11 mouse cellular contexts compared by ENCODE assay signal in the genomic region with DNA sequence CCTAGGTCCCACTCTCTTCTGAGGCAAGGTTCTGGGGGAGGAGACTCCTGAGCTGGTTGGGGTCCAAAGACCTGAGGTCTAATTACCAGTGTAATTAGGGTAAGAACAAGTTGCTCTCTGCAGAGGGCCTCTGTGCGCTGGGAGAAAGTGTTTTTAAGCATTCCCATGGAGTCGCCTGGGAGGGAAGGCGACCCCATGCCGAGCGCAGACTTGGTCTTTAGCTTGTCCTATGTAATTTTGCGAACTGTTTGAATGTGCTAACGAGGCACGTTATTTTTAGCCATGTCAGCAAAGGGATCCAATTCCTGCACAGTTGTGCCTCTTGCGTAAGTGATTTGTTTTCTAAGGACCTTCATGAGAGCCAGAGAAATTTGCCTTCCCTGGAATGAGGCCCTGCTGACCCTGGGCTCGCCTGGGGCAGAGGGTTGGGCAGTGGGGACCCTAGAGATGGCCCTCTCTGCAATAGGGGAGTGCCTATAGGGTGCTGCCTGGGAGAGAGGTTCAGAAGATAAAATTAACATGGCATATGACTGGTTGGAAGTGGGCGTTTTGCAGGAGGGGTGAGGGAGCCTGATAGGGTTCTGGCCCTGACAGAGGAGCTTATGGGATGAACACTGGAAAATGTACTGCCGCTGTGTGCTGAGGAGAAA. TPM values are rescaled to one million over a fixed set of nuclear protein-coding genes. Genes with fewer than 3 reads are reported as not detected.
DNase-seq lines count a peak whose midpoint lies in the region; ATAC-seq and TF ChIP-seq lines count a peak whose summit lies in the region.
"Had no signal": no experiment of that assay in that cellular context is flagged by ENCODE, and none has a peak within 500 bp of the region (broad histone marks: within the 10 kb centered on the region; RNA-seq: fewer than 3 reads in every experiment).

A gene (plus strand): TSS at position 157 of the 650 bp plus-strand sequence.

- no peaks in the 10 kb centered on the region for H3K9me3 ChIP-seq in kidney, postnatal 0 days (replicated peaks; ENCODE audit: low read length)
- H3K9me3 ChIP-seq in limb, embryonic 10.5 days (replicated peaks), result no peaks in the 10 kb centered on the region
- H3K9me3 ChIP-seq: midbrain, embryonic 12.5 days had no signal

- TF ChIP-seq POLR2A in brain, embryonic 14.5 days (IDR thresholded peaks at IDR 0.05; ENCODE audit: borderline replicate concordance, extremely low read depth, insufficient read depth, insufficient read length, poor library complexity, severe bottlenecking), result no peak

- H3K4me2 ChIP-seq in kidney, postnatal 0 days (ENCODE audit: low read length), result peak within 1 kb of the TSS; percentile 19; the same call in 1 of the 2 replicates
- H3K4me2 ChIP-seq: midbrain, embryonic 12.5 days had no signal

- 53% methylated on average over 12 of the region's 12 CpGs for WGBS in kidney, postnatal 0 days
- 27% methylated on average over 12 of the region's 12 CpGs for WGBS in limb, embryonic 10.5 days

- no peak within 1 kb of the TSS for H3K4me3 ChIP-seq in kidney, postnatal 0 days (replicated peaks; ENCODE audit: low read depth, low read length)
- H3K4me3 ChIP-seq in limb, embryonic 10.5 days, result no peak within 1 kb of the TSS
- H3K4me3 ChIP-seq: midbrain, embryonic 12.5 days had no signal

- no peak within 1 kb of the TSS for H3K9ac ChIP-seq in kidney, postnatal 0 days (ENCODE audit: low read depth, low read length)
- H3K9ac ChIP-seq: midbrain, embryonic 12.5 days had no signal

- no peak for ATAC-seq in kidney, postnatal 0 days (replicated peaks; ENCODE audit: low FRiP score, low read depth)

- DNase-seq in embryo, embryonic 11 days, result peak; percentile 23
- no peak for DNase-seq in embryo, embryonic 10.5 days (ENCODE audit: low spot score)
- no peak for DNase-seq in kidney, postnatal 0 days (ENCODE audit: low spot score)
- no peak for DNase-seq in kidney, postnatal 10 days
- peak; percentile 91 for DNase-seq in brain, embryonic 14.5 days (ENCODE audit: low read depth)
- DNase-seq in limb, embryonic 10.5 days (ENCODE audit: low spot score), result peak; percentile 40
- DNase-seq in ovary, postnatal 36 days (ENCODE audit: low spot score), result no peak
- DNase-seq in urinary bladder, adult 18-20 months (ENCODE audit: low spot score in 2 of 2), result no peak
- DNase-seq: cerebellum, adult 8-10 months; kidney, postnatal 36 days had no signal

- H3K4me1 ChIP-seq in kidney, postnatal 0 days (replicated peaks; ENCODE audit: insufficient read depth, low read length), result 0 out of 2 replicates have a peak, but pooled peaks cover 7% of the 10 kb centered on the region
- H3K4me1 ChIP-seq in limb, embryonic 10.5 days, result peaks cover 16% of the 10 kb centered on the region

- no peak for TF ChIP-seq CTCF in kidney, postnatal 0 days (IDR thresholded peaks at IDR 0.05; ENCODE audit: low read depth)
- TF ChIP-seq CTCF in brain, embryonic 14.5 days (IDR thresholded peaks at IDR 0.05; ENCODE audit: borderline replicate concordance, extremely low read depth, insufficient read depth, insufficient read length), result no peak

- H3K36me3 ChIP-seq in kidney, postnatal 0 days (ENCODE audit: insufficient read depth, low read length), result no peaks in the 10 kb centered on the region
- no peaks in the 10 kb centered on the region for H3K36me3 ChIP-seq in limb, embryonic 10.5 days
- H3K36me3 ChIP-seq: midbrain, embryonic 12.5 days had no signal

- no peaks in the 10 kb centered on the region for H3K27me3 ChIP-seq in kidney, postnatal 0 days (ENCODE audit: insufficient read depth, low read length)
- peaks cover 18% of the 10 kb centered on the region; the same call in 1 of the 2 replicates for H3K27me3 ChIP-seq in limb, embryonic 10.5 days (ENCODE audit: low read depth, poor library complexity, severe bottlenecking)

- no peak within 1 kb of the TSS for H3K27ac ChIP-seq in kidney, postnatal 0 days
- H3K27ac ChIP-seq in limb, embryonic 10.5 days, result peak within 1 kb of the TSS; percentile 53
- H3K27ac ChIP-seq: midbrain, embryonic 12.5 days had no signal

RNA-seq across cellular contexts. Expression of the gene that starts here (rescaled TPM):
- not detected in 2 replicates for polyA plus RNA-seq in kidney, postnatal 0 days (2015; fragmentation: Nextera tagmentation; extraction: Ambion mirVana)
- 0.11 and 0.29 TPM in 2 replicates for polyA plus RNA-seq in brain, embryonic 14.5 days (2012; rRNA removed)
- not detected in 2 replicates for polyA plus RNA-seq in limb, embryonic 10.5 days (2016; fragmentation: Nextera tagmentation; extraction: Ambion mirVana)

Comparison
In these comparisons a context has a peak if more than half of its experiments do, and no peak if none do; other contexts are left out.
1. Peak in DNase-seq in brain, embryonic 14.5 days; RNA of the gene not detected or under 1 TPM.
2. Peak in DNase-seq and H3K27ac ChIP-seq in limb, embryonic 10.5 days; RNA of the gene not detected or under 1 TPM.